Mouse (Mus musculus) MEL (cell line): Measurements from ENCODE around the gene Derl3.

Experiments used
- BHLHE40 ChIP-seq: IDR thresholded peaks from 2 replicates; pipeline ENCODE4 v1.6.1; 2012; ENCODE audit warnings: low read depth, mild to moderate bottlenecking, inconsistent platforms, low read length, improper control_type of control experiment, borderline replicate concordance
- CTCF ChIP-seq, 3 experiments: IDR thresholded peaks in 2 of 3; conservative IDR thresholded peaks in 1 of 3; 2 replicates each; pipeline ENCODE4 v1.5.1; 2011 to 2012; ENCODE audit warnings: low read length in 3 of 3, low read depth in 2 of 3, mild to moderate bottlenecking in 2 of 3, improper control_type of control experiment in 1 of 3, inconsistent platforms in 1 of 3, mixed read lengths in 1 of 3, moderate library complexity in 1 of 3; ENCODE audit not compliant: control insufficient read depth in 1 of 3, insufficient read depth in 1 of 3, poor library complexity in 1 of 3, severe bottlenecking in 1 of 3
- EP300 ChIP-seq, 2 experiments: IDR thresholded peaks; 2 replicates each; pipeline ENCODE4 v1.6.1; 2011; ENCODE audit warnings: improper control_type of control experiment in 2 of 2, low read length in 2 of 2, low read depth in 1 of 2, mild to moderate bottlenecking in 1 of 2
- GABPA ChIP-seq: IDR thresholded peaks from 2 replicates; pipeline ENCODE4 v1.6.1; 2012; ENCODE audit warnings: low read depth, mild to moderate bottlenecking, inconsistent platforms, low read length, improper control_type of control experiment, moderate library complexity
- KAT2A ChIP-seq: conservative IDR thresholded peaks from 2 replicates; pipeline ENCODE4 v1.6.1; 2012; ENCODE audit warnings: low read depth, low read length, improper control_type of control experiment, inconsistent platforms
- MAFK ChIP-seq: IDR thresholded peaks from 2 replicates; pipeline ENCODE4 v1.6.1; 2011; ENCODE audit warnings: low read depth, mild to moderate bottlenecking, low read length, improper control_type of control experiment, borderline replicate concordance
- MAX ChIP-seq: IDR thresholded peaks from 2 replicates; pipeline ENCODE4 v1.6.1; 2011; ENCODE audit warnings: low read length, improper control_type of control experiment
- MAZ ChIP-seq: IDR thresholded peaks from 2 replicates; pipeline ENCODE4 v1.6.1; 2012; ENCODE audit warnings: low read depth, mild to moderate bottlenecking, inconsistent platforms, low read length, improper control_type of control experiment
- POLR2A ChIP-seq, 2 experiments: IDR thresholded peaks; 2 replicates each; pipeline ENCODE4 v1.6.1; 2011 to 2012; ENCODE audit warnings: low read length in 2 of 2, mild to moderate bottlenecking in 2 of 2, control low read depth in 1 of 2, improper control_type of control experiment in 1 of 2, low read depth in 1 of 2, moderate library complexity in 1 of 2; ENCODE audit not compliant: control insufficient read depth in 1 of 2, insufficient read depth in 1 of 2, poor library complexity in 1 of 2
- RCOR1 ChIP-seq: IDR thresholded peaks from 2 replicates; pipeline ENCODE4 v1.6.1; 2012; ENCODE audit warnings: low read depth, mild to moderate bottlenecking, inconsistent platforms, low read length, improper control_type of control experiment
- USF1 ChIP-seq: IDR thresholded peaks from 2 replicates; pipeline ENCODE4 v1.6.1; 2014; ENCODE audit warnings: low read depth, mild to moderate bottlenecking, inconsistent platforms, low read length, improper control_type of control experiment, moderate library complexity
- ZMIZ1 ChIP-seq: IDR thresholded peaks from 2 replicates; pipeline ENCODE4 v1.6.1; 2012; ENCODE audit warnings: low read depth, mild to moderate bottlenecking, inconsistent platforms, low read length, improper control_type of control experiment, moderate library complexity

DNA sequence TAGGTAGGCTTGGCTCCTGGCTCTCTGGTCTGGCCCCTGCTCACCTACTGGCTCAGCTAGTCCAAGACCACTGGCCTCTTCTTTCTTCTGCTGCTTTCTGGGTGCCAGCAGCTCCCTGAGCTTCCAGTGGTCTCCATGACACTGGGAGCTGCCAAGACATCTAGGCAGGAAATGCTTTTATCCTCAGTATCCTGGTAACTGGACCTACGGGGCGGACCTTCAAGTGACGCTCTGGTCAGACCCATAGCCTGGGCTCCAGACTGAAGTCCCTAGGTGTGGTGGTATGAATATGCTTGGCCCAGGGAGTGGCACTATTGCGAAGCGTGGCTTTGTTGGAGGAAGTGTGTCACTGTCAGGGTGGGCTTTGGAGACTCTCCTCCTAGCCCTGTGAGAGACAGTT, 47.3 kb downstream of the Derl3 start, which contains the start of gene Gm867:
- no peak for TF ChIP-seq EP300 (IDR thresholded peaks at IDR 0.05; ENCODE audit: low read depth in 1 of 2, low read length in 2 of 2)
- no peak for TF ChIP-seq CTCF (IDR thresholded peaks at IDR 0.05 in 2 of 3, conservative IDR thresholded peaks at IDR 0.05 in 1 of 3; ENCODE audit: control insufficient read depth in 1 of 3, insufficient read depth in 1 of 3, low read depth in 2 of 3, low read length in 3 of 3, poor library complexity in 1 of 3, severe bottlenecking in 1 of 3)
- no peak for TF ChIP-seq POLR2A (IDR thresholded peaks at IDR 0.05; ENCODE audit: control insufficient read depth in 1 of 2, insufficient read depth in 1 of 2, low read depth in 1 of 2, low read length in 2 of 2, poor library complexity in 1 of 2)
- TF ChIP-seq MAFK, result no peak
- no peak for TF ChIP-seq MAZ
- TF ChIP-seq RCOR1, result no peak
- no peak for TF ChIP-seq ZMIZ1
- TF ChIP-seq MAX, result no peak
- TF ChIP-seq USF1, result no peak
- TF ChIP-seq BHLHE40, result no peak
- no peak for TF ChIP-seq KAT2A
- TF ChIP-seq GABPA, result no peak
